Mouse (Mus musculus) gastrocnemius, adult 8-10 months (tissue): Measurements from ENCODE around the gene Gm20388. TPM values are rescaled to one million over a fixed set of nuclear protein-coding genes. Genes with fewer than 3 reads are reported as not detected.

Source experiments
- DNase-seq, 2 experiments: peaks; one replicate each; pipeline ENCODE4 v3.0.0; 2022; ENCODE audit warnings: low spot score in 2 of 2
- total RNA-seq, 4 experiments: library from RNA; stranded (reverse); gene quantifications; 2 replicates each; pipeline ENCODE4 v1.2.4; 2022

The Gm20388 gene
- total RNA-seq, 4 experiments from 2014 or later, result 4.4 to 20.0 (median 7.9) TPM; not detected in 1

- DNase-seq, result no peak
Observed at GRCm38 (mm10) chr8:120520707-120521590, 610.3 kb downstream of the Gm20388 start.

- no peak for DNase-seq
Observed at GRCm38 (mm10) chr8:120521591-120521965, 610.9 kb downstream of the Gm20388 start.

GRCm38 (mm10) chr8:120523641-120524040 lies 613.0 kb downstream of the Gm20388 start:
- no peak for DNase-seq

DNA sequence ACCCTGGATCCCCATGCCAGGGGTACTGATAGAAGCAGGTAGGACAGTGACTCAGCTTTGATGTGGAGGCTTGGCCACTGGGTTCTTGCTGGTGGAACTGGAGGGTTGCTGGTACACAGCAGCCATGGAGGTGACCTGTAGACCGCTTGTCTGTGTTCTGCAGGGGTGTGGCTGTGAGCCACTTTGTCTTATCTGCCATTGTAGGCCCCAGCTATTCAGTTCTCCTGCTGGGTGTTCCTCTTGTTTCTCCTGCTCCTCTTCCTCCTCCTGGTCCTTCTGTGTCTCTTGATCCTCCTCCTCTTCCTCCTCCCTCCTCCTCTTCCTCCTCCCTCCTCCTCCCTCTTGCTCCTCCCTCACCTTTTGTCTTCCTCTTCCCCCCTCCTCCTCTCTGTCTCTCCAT lies 614.5 kb downstream of the Gm20388 start:
- no peak for DNase-seq

DNA sequence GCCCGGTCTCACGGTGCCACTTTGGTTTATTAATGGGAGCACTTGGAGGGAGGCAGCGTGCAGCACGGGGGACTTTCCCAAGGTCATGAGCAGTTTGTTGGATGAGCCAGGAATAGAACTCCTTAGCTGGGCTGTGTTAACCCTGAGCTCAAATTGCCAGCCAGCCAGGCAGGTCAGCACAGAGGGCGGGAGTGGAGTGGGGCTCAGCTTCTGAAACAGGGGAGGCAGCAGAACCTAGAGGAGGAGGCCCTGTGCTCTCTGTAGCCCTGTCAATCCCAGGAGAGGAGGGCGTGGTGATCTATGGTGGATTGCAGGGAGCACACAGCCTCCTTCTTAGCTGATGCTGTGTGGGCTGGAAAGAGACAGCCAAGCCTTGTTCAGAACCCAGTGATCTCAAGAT lies 615.2 kb downstream of the Gm20388 start:
- DNase-seq, result peak; percentile 51 to 56

- no peak for DNase-seq
Observed at GRCm38 (mm10) chr8:120526577-120526976, 615.9 kb downstream of the Gm20388 start.

GRCm38 (mm10) chr8:120528332-120528731 lies 617.7 kb downstream of the Gm20388 start:
- DNase-seq, result no peak

DNA sequence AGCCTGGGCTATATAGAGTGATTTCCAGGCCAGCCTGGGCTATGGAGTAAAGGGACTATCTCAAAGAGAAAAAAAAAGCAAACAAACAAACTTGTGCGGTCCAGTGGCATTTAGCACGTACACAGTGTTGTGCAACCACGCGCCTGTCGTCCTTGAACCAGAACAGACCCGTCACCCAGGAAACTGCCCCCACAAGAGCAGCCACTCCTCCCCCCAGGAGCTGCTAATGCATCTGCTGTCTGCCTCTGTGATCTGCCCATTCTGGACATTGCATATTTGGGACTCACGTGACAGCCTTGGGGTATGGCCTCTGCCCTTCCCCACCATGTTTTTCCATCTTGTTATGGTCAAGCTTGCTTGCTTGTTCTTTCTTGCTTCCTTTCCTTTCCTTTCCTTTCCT lies 618.6 kb downstream of the Gm20388 start:
- no peak for DNase-seq

GRCm38 (mm10) chr8:120530954-120531656 lies 620.5 kb downstream of the Gm20388 start:
- no peak for DNase-seq

GRCm38 (mm10) chr8:120531775-120532516 lies 621.3 kb downstream of the Gm20388 start:
- DNase-seq, result no peak

DNA sequence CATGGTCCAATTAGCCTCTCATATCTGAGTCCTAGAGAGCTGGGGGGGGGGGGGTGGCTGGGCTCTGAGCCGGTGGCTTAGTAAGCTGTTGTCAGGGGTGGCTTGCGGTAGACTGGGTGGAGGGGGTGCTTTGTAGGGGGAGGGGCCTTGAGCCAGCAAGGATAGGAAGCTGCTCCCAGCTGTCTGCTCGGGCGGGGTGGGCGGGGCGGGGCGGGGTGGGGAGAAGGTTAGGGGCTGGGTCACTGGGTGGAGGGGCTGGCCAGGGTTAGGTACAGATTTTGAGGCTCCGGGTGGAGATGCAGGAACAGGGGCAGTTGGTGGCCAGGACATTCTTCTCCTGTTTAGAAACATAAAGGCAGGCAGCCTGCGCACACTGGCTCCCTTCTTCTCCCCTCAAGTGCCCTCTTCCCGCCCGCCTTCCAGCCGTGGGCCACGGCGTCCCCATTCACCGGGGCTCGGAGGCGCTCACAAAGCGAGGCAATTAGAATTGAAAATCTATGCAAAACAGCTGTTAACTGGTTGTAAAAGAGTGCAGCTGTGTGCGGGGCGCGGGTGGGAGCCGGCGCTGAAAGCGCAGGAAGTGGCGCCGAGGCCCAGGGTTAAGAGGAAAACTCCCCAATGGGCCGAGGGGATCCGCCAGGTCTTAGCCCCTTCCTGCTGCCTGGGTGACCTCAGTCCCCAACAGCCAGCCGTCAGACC lies 622.0 kb downstream of the Gm20388 start:
- DNase-seq, result no peak

DNA sequence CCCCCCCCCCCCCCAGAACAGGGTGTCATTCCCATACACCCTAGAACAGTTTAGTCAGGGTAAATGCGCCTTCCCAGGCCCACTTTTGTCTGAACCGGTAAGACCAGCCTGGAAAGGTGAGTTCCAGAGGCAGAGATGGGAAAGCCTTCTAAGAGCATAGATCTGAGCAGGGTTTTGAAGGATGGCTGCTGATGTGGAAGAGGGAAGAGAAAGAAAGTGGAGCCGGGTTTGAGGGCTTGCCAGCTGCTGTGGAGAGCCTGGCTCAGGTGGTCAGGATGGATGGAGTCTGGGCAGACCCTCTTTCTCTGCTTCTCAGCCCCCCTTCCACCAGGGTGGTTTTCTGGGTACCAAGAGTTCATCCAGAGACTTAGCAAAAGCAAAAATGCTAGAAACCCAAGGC lies 622.7 kb downstream of the Gm20388 start:
- DNase-seq, result no peak

DNA sequence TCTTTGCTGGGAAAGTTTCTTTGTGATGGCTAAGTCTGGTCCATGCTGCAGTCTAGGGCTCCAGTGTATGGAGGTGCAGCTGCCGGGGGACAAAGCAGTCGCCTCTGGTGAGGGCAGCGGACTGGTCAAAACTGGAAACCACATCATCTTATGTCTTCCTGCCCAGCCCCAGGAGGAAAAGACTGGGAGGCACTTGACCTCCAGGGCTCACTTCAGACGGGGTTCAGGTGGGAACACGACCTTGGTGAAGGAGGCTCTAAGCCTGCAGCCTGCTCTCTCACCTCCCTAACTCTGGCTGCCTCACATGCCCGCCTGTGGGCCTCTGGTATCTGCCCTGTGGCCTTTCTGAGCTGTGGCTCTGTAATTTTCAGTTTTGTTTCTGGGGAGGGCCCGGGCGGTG lies 623.4 kb downstream of the Gm20388 start:
- DNase-seq, result no peak

DNA sequence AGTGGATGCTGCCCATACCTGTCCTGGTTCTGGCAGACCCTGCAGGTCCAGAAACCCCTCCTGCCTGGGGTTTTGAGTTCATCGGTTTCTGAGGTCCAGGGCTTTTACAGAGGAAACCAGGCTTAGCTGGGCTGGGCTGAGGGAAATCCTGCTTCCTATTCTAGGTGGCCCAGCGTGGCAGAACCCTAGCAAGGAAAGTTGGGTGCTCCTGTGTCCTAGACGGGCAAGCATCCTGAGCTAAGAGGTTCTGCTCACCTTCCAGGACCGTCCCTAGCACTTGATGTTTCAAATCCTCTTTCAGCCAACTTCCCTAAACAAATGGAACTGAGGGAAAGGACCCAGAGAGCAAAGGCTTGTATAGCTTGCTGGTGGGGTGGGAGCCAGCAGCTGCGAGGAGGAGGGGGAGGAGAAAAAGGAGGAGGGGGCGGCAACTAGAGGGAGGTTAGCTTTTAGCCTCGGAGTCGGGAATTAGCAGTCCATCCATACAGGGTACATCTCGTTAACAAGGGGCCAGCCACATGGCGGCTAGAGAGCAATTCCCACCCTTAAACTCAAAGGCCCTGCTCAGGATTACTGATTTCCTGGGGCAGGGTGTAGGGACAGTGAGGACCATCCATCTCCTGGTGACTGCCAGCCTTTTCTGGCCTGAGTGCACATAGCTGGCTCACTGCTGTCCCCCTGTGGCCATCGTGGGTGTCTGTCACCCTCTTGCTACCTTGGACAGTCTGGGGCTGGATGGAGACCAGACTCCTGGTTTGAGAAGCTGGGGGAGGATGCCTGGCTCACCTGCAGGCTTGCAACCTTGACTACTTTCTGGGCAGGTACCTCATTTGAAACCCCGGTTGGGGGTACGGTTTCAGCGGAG lies 624.1 kb downstream of the Gm20388 start:
- DNase-seq, result peak; percentile 67 to 77

DNA sequence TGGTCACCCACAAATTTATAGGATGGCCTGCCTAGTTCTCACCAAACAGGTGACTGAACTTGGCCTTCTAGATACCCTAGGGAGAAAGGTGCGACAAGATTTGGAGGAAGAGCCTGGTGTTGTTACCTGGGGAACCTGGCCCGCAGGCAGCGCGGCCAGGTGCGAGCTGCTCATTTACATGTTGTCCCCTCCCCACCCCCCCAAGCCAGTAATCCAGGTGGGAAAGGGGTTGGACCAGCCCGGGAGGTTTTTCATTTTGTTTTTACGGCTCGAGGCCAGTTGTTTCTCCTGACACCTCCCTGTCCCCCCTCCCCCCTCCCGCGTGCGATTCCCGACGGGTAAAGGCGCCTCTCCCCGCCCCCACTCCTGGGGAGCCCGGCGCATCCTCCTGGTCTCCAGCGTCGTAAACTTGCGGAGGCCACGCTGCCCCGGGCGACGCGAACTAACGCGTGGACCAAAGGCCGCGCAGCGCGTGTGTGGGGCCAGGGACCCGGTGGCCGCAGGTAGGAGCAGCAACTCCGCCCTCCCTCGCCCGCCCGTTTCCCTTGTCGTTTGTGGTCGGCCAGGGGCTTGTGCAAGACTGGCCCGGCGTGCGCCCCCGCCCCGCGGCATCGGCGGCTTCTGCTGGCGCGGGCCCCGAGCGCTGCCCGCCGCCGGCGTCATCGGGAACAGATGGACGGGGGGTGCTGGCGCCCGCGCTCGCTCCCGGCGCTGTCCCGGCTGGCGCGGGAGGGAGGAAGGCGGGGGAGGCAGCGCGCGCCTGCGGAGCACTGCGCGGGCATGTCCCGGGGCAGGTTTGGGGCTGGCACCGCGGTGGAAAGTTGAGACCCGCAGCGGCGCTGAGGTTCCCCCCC lies 625.0 kb downstream of the Gm20388 start:
- peak; percentile 54 to 69 for DNase-seq

DNA sequence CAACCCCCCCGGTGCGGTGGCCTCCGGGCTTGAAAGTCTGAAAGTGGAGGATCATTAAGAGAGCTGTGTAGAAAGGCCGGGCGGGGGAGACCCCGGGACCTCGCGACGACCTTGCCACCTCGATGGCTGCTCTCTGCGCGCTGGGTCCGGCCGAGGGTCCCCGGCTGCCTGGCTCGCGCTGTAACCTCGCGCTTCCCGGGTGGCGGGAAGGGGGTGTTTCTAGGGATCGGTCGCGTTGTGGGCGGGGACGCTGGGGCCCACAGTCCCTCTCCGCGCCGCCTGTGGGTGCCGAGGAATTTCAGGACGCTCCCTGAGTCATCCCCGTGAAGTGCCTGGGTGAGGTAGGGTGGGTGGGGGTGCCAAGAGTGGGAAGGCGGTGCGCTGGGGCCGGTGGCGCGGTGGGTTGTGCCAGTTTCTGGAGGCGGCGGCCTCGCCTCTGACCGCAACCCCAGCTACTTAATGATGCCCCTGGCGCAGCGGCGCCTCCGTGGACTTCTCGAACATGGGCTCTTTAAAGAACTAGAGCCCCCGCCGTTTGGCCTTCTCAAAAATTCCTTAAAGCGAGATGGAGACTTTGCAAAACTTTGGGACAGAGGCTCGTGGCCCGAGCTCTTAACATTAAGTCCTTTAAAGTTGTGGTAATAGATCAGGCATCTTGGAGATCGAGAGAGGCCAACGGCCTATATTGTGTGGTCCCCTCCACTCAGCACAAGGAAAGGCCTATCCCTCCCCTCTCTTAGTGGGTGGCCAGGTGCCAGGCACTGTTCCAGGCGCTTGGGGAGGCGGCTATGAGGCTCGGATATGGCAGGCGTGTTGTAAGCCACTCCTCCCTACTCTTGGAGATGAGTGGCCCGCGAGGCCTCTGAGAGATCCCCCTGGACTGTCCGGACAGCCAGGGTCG lies 625.9 kb downstream of the Gm20388 start:
- DNase-seq, result no peak

- peak; percentile 81 to 89 for DNase-seq
Observed at GRCm38 (mm10) chr8:120537207-120537817, 626.7 kb downstream of the Gm20388 start.
